Mouse (Mus musculus): ENCODE measurements around the gene Pigm.

The Pigm gene

DNA sequence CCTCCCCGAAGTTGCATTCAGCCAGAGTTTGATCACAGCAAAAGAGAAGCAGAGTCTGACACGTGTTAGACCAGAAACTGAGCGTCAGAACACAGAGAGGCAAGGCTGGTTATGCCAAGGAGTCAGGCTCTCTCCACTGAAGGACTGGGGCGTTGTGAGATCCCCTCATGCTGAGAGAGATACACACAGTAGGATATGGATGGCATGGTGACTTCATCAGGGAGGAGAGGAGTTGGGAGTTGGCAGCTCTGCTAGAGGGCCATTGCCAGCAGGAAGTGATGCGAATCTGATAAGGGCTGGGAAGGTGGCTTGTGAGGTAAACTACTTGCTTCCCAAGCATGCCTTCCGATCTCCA, 37.9 kb downstream of the Pigm start:
- no peak for DNase-seq

DNA sequence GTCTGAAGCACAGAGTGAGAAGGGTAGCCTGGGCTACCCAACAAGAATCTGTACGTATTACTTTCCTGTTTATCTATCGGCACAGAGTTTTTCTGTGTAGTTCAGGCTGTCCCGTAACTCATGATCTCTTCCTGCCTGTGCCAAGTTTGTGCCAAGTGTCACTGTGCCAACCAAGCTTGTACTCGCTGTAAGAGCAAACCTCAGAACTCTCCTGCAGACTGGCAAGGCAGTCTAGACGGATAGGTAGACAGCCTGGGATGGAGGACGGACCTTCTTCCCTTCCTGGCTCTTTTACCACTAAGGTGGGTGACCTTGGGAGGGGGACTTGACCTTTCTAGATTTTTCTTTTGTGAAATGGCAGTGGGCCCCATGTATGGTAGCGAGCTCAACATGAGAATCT, 38.7 kb downstream of the Pigm start:
- DNase-seq = no peak

DNA sequence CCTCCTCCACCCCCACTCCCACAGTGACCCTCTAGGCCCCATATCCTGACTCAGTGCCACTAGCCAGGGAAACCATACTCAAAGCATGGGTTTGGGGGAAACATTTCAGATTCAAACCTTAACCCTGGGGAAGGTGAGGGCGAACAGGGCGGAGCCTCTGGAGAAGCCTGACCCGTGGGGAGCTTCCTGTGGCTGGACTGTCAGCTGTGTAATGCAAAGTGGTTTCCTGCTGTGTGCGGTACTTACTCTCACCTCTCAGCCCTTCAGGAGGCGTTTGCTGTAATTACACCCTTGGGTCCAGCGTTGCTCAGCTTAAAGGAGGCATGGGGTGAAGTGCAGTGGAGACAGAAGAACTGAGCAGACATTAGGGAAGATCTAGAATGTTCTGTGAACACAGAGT, 41.8 kb downstream of the Pigm start:
- DNase-seq = no peak

DNA sequence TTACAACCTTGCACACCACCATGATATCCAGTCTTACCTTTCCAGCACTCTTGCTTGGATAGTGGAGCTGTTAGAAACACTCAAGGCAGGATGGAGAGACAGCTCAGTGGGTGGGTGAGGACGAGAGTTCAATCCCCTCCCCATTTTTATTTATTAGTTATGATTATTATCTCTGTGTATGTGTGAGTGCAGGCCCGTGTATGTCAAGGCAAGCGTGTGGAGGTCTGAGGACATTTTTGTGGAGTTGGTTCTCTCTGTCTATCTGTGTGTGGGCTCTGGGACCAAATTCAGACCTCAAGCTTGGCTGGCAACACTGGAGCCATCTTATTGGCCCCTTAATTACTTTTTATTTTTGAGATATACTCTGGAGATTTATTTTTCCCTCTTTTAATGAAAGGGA, 42.3 kb downstream of the Pigm start:
- DNase-seq = no peak

DNA sequence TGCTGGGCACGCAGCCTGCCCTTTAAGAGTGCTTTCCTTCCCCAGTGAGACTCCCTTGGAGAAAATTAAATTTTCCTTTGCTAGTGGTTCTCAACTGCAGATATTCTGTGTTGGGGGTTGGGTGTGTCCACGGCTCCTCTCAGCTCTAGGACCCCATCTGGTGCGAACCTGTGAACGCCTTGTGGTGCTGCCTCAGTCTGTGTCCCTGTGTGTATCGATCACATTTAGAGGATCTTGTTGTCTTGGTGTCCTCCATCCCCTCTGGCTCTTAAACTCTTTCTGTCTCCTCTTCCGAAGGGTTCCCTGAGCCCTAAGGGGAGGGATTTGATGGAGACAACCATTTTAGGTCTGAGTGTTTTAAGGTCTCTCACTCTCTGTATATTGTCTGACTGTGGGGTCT, 43.8 kb downstream of the Pigm start:
- DNase-seq = no peak

DNA sequence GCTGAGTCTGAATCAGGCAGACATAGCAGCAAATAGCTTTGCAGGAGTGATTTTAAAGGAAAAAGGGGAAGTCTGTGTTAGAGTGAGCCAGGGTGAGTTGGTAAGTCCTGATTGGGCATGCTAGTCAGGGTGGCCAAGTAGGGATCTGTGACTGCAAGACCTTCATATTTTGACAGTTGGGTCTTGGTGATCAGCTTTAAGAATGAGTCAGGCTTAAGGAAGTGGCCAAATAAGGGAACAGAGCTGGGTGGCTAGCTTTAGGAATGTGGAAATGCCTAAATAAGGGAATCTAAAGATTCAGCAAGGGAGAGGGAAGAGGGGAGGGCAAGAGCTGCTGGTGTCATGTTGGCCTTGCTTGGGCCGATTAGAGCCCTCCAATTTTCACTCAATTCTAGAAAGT, 47.0 kb downstream of the Pigm start:
- no peak for DNase-seq

DNA sequence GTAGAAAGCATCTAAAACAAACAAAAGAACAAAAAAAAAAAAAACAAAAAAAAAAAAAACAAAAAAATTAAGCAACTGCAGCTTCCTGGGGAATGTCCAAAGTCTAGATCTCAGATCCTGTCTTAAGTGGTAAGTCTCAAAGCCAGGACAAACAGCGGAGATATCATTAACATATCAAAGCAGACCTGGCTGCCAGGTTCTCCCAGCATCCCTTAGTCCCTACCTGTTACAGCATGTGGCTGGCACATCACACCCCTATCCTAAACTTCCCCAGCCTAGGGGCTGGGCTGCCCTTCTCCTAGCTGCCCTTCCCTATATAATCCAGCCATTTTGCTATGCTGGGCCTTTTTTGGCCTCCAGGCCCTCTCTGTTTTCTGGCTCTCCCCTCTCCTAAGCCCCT, 50.1 kb downstream of the Pigm start:
- no peak for DNase-seq

DNA sequence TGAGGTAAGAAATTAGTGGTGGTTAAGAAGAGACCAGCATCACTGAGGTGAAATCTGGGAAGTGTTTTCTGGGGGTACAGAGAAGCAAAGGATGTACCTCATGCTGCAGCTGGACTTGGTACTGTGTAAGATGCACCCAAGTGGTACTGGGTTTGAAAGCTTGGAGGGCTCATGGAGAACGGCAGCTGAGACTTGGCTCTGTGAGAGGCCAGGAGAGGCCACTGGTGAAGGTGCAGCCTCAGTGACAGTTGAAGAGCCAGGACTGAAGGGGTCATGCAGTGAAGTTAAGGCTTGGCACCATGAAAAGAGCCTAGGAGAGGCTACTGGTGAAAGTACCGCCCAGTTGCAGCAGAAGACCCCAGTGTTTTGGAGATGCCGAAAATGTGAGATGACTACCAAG, 51.5 kb downstream of the Pigm start:
- DNase-seq = no peak

DNA sequence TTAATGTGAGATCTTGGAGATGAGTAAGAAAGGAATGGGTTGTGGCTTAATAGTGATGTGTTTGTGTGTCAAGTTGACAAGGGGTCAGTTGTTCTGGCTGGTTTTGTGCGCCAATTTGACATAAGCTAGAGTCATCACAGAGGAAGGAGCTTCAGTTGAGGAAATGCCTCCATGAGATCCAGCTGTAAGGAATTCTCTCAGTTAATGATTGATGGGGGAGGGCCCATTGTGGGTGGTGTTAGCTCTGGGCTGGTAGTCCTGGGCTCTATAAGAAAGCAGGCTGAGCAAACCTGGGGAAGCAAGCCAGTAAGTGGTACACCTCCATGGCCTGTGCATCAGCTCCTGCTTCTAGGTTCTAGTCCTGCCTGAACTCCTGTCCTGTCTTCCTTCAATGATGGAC, 52.3 kb downstream of the Pigm start:
- no peak for DNase-seq

DNA sequence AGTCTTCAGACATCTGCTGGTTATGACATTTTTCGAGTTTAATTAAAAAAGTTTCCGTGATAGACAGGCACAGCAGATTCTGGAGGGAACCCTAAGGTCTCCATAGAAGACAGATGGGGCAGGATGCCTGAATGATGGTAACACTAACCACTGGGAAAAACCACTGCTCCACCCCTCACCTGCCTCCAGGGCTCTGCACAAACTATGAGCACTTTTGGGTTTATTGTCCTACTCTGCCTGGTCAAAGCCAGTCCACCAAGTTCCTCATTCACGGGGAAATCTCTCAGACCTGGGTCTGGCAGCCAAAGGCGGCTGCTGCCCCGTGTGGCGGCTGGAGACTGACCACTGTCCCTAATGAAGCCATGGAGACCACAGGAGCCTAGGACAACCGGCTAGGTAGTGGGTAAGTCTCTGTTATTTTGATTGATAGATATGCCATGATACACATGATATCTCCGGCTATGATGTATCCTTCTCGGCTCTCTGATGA, 54.4 kb downstream of the Pigm start:
- DNase-seq = no peak

DNA sequence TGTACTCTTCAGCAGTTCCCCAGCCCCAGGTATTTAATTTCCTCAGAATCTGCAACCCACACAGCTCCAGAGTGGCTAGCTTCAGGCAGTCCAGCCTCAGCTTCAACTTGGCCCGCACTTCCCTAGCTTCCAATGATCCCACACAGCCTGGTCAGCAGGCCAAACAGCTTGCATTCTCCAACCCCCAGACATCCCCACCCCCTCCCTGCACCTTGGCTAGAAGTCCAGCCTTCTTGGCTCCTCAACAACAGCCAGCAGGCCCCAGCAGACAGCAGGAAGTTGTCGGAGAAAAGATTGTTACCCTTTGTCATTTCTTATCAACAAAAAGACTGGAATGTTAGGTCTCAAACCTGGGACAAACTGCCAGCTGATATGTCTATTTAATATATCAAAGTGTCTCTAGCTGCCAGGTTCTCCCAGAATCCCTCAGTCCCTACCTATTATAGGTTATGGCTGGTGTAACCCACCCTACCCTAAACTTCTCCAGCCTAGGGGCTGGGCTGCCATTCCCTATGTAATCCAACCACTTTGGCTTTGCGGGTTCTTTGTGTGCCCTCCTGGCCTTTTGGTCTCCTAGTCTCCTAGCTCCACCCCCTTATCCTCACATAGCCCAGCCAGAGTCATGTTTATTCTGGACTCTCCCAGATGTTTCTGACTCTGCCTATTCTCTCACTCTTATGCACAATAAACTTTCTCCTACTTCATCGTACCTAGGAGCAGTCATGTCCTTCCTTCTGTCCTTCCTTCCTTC, 55.7 kb downstream of the Pigm start:
- DNase-seq = peak; percentile 82

DNA sequence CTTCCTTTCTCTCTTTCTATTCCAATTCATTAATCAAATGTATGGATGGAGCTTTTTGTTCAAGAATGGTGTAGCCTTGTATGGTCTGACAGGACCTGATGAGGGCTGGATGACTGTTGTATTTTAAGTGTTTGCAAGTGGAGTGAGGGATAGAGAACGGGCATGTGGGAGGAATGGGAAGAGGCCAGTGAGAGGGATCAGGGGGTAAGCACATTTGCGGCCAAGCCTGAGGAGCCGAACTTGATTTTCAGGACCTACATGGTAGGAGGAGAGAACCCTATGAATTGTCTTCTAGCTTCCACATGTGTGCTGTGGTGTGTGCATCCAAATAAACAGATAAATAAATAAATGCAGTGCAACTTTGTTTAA, 56.2 kb downstream of the Pigm start:
- DNase-seq = no peak

DNA sequence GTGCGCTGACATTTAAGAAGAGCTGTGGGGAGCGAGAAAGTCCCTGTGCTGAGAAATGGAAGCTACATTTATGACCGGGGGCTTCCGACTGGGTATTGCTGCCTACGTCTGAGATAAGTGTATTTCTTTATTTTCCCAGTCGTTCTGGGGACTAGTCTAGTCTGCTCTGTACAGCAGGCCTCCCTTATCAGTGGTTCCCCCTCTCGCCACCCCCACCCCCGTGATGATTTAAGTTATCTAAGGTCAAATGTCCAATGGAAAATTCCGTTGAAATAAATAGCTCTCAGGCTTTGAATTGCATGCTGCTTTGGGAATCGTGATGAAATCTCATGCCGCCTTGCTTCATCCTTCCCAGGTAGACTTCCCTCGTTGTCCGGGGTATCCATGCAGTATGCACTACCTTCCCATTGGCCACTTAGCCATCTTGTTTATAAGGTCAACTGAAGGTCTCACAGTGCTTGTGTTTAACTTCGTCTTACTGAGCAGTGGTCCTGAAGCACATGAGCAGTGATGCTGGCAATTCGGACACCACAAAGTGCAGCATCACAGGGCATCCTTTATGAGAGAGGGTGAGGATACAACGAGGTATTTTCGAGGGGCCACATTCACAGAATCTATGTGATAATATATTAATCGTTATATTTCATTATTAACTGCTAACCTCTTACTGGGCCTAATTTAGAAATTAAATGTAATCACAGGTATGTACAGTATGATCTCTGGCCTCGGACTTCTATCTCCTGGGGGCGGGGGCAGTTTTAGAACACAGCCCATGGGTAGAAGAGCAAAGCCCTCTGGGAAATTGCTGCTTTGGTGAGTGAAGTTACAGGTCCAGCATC, 56.9 kb downstream of the Pigm start:
- peak; percentile 31 for DNase-seq
